In the genomic region with DNA sequence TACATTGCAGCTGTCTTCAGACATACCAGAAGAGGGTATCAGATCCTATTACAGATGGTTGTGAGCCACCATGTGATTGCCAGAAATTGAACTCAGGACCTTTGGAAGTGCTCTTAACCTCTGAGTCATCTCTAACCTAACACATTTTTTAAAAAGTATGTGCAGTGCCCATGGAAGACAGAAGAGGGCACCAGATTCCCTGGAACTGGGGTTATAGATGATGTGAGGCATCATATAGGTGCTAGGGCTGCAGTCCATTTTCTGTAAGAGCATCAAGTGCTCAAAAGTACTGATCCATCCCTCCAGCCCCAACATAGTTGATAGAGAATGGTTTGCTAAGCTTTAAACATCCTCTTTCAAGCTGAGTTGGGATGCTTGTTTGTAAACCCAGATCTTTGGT, we compare ENCODE assay signal across 8 mouse cellular contexts. TPM values are rescaled to one million over a fixed set of nuclear protein-coding genes. Genes with fewer than 3 reads are reported as not detected.
A peak's percentile ranks its signal among the peaks of the same experiment; 100 is the strongest.
DNase-seq lines count a peak whose midpoint lies in the region; ATAC-seq and TF ChIP-seq lines count a peak whose summit lies in the region.

No protein-coding gene starts in this region.

- H3K27me3 ChIP-seq in cerebellum, adult 2 months (ENCODE audit: control insufficient read depth, insufficient read depth, low read length): no peaks in the 10 kb centered on the region
- no peaks in the 10 kb centered on the region for H3K27me3 ChIP-seq in neural tube, embryonic 15.5 days (replicated peaks)
- no peaks in the 10 kb centered on the region for H3K27me3 ChIP-seq in lung, postnatal 0 days (replicated peaks; ENCODE audit: insufficient read depth, low read length)

- no peaks in the 10 kb centered on the region for H3K4me1 ChIP-seq in cerebellum, adult 2 months (ENCODE audit: control insufficient read depth, insufficient read depth, low read length)
- peaks cover 16% of the 10 kb centered on the region for H3K4me1 ChIP-seq in neural tube, embryonic 15.5 days
- H3K4me1 ChIP-seq in lung, postnatal 0 days (ENCODE audit: insufficient read depth, low read depth, low read length): peaks cover 6% of the 10 kb centered on the region; the same call in 1 of the 2 replicates

- H3K9ac ChIP-seq in neural tube, embryonic 15.5 days (replicated peaks): no peak overlapping the region
- no peak overlapping the region for H3K9ac ChIP-seq in lung, postnatal 0 days (replicated peaks; ENCODE audit: low read depth)

- H3K36me3 ChIP-seq in neural tube, embryonic 15.5 days: no peaks in the 10 kb centered on the region
- H3K36me3 ChIP-seq in lung, postnatal 0 days (ENCODE audit: insufficient read depth, low read length): no peaks in the 10 kb centered on the region

- TF ChIP-seq POLR2A in cerebellum, adult 2 months (IDR thresholded peaks at IDR 0.05; ENCODE audit: borderline replicate concordance, insufficient read depth, low read length): no peak

- TF ChIP-seq EP300 in lung, postnatal 0 days (IDR thresholded peaks at IDR 0.05): no peak

- no peak overlapping the region for H3K4me3 ChIP-seq in cerebellum, adult 2 months (replicated peaks; ENCODE audit: insufficient read depth, low read depth, low read length)
- no peak overlapping the region for H3K4me3 ChIP-seq in neural tube, embryonic 15.5 days (replicated peaks)
- H3K4me3 ChIP-seq in lung, postnatal 0 days (ENCODE audit: low read depth, low read length): no peak overlapping the region

- no peaks in the 10 kb centered on the region for H3K9me3 ChIP-seq in neural tube, embryonic 15.5 days (replicated peaks)
- H3K9me3 ChIP-seq in lung, postnatal 0 days (ENCODE audit: low read length): no peaks in the 10 kb centered on the region

- intact Hi-C loops in left cerebral cortex, postnatal 4 days (cut with DNase I): no loop called here

- no peak for ATAC-seq in neural tube, embryonic 15.5 days (ENCODE audit: low FRiP score)
- ATAC-seq in erythroblast, adult 5-6 weeks (replicated peaks; ENCODE audit: low FRiP score, poor library complexity, severe bottlenecking): peak; percentile 57
- no peak for ATAC-seq in lung, postnatal 0 days

- no peak overlapping the region for H3K4me2 ChIP-seq in neural tube, embryonic 15.5 days
- H3K4me2 ChIP-seq in lung, postnatal 0 days (replicated peaks; ENCODE audit: low read depth, low read length): no peak overlapping the region

- DNase-seq in cerebellum, adult 2 months: no peak
- DNase-seq in cerebellum, adult 11-12 months: no peak
- DNase-seq in neural tube, embryonic 10.5 days (ENCODE audit: extremely low spot score, low spot score): peak; percentile 27
- DNase-seq in lung, postnatal 0 days (ENCODE audit: low spot score): peak; percentile 70
- DNase-seq in thymus, postnatal 10 days (ENCODE audit: low spot score in 2 of 2): peak; percentile 36 to 52
- no peak for DNase-seq in left cerebral cortex, postnatal 4 days

- no peak overlapping the region for H3K27ac ChIP-seq in cerebellum, adult 2 months (ENCODE audit: insufficient read depth, low read length)
- H3K27ac ChIP-seq in neural tube, embryonic 15.5 days (replicated peaks): no peak overlapping the region
- H3K27ac ChIP-seq in lung, postnatal 0 days (ENCODE audit: low read length): no peak overlapping the region

- TF ChIP-seq CTCF in cerebellum, adult 2 months (IDR thresholded peaks at IDR 0.05; ENCODE audit: borderline replicate concordance, insufficient read depth, low read depth, low read length): peak; percentile 43; the same call in 1 of the 2 replicates
- TF ChIP-seq CTCF in lung, postnatal 0 days (IDR thresholded peaks at IDR 0.05): peak; percentile 77

RNA-seq across cellular contexts. Expression of a gene that starts 3.0 kb away (rescaled TPM):
- polyA plus RNA-seq in cerebellum, adult 2 months (2012; rRNA removed): 6.6 and 6.9 TPM in 2 replicates
- polyA plus RNA-seq in neural tube, embryonic 15.5 days (2015; fragmentation: Nextera tagmentation; extraction: Ambion mirVana): 12.2 and 12.8 TPM in 2 replicates
- 0.96 and 1.0 TPM in 2 replicates for total RNA-seq in erythroblast, adult 5-6 weeks (2015; ENCODE audit: low replicate concordance)
- total RNA-seq in erythroblast, adult 5-6 weeks (2017; ENCODE audit: low replicate concordance): 1.3 and 2.9 TPM in 2 replicates
- polyA plus RNA-seq in lung, postnatal 0 days (2015; fragmentation: Nextera tagmentation; extraction: Ambion mirVana): 6.6 and 7.6 TPM in 2 replicates
- total RNA-seq in left cerebral cortex, postnatal 4 days (2021): 1 to 10 TPM; 4.7 to 5.0 TPM

RNA-seq across cellular contexts. Expression of a gene that starts 4.0 kb away (rescaled TPM):
- 10.7 and 11.2 TPM in 2 replicates for polyA plus RNA-seq in cerebellum, adult 2 months (2012; rRNA removed)
- polyA plus RNA-seq in neural tube, embryonic 15.5 days (2015; fragmentation: Nextera tagmentation; extraction: Ambion mirVana): 15.6 and 20.5 TPM in 2 replicates
- total RNA-seq in erythroblast, adult 5-6 weeks (2015; ENCODE audit: low replicate concordance): 14.2 and 16.7 TPM in 2 replicates
- 12.1 and 13.4 TPM in 2 replicates for total RNA-seq in erythroblast, adult 5-6 weeks (2017; ENCODE audit: low replicate concordance)
- polyA plus RNA-seq in lung, postnatal 0 days (2015; fragmentation: Nextera tagmentation; extraction: Ambion mirVana): 23.5 and 24.0 TPM in 2 replicates
- 10 to 100 TPM; 12.6 to 13.8 TPM for total RNA-seq in left cerebral cortex, postnatal 4 days (2021)

RNA-seq across cellular contexts. Expression of a gene that starts 31.7 kb away (rescaled TPM):
- 15.2 and 17.4 TPM in 2 replicates for polyA plus RNA-seq in cerebellum, adult 2 months (2012; rRNA removed)
- 16.3 and 17.6 TPM in 2 replicates for polyA plus RNA-seq in neural tube, embryonic 15.5 days (2015; fragmentation: Nextera tagmentation; extraction: Ambion mirVana)
- 9.2 and 10.2 TPM in 2 replicates for total RNA-seq in erythroblast, adult 5-6 weeks (2015; ENCODE audit: low replicate concordance)
- 10.5 and 11.4 TPM in 2 replicates for total RNA-seq in erythroblast, adult 5-6 weeks (2017; ENCODE audit: low replicate concordance)
- 5.8 TPM in 2 replicates for polyA plus RNA-seq in lung, postnatal 0 days (2015; fragmentation: Nextera tagmentation; extraction: Ambion mirVana)
- 10 to 100 TPM; 37.5 to 40.7 TPM for total RNA-seq in left cerebral cortex, postnatal 4 days (2021)

RNA-seq across cellular contexts. Expression of a gene that starts 57.1 kb away (rescaled TPM):
- 0.51 and 0.84 TPM in 2 replicates for polyA plus RNA-seq in cerebellum, adult 2 months (2012; rRNA removed)
- polyA plus RNA-seq in neural tube, embryonic 15.5 days (2015; fragmentation: Nextera tagmentation; extraction: Ambion mirVana): 1.6 and 2.2 TPM in 2 replicates
- total RNA-seq in erythroblast, adult 5-6 weeks (2015; ENCODE audit: low replicate concordance): 0.96 and 2.1 TPM in 2 replicates
- 2.6 and 3.6 TPM in 2 replicates for total RNA-seq in erythroblast, adult 5-6 weeks (2017; ENCODE audit: low replicate concordance)
- 0.36 TPM in 2 replicates for polyA plus RNA-seq in lung, postnatal 0 days (2015; fragmentation: Nextera tagmentation; extraction: Ambion mirVana)
- total RNA-seq in left cerebral cortex, postnatal 4 days (2021): 1 to 10 TPM; 1.3 to 2.7 TPM

Comparison
In these comparisons a context has a peak if more than half of its experiments do, and no peak if none do; other contexts are left out.
1. DNase-seq: peak in neural tube, embryonic 10.5 days (single experiment), lung, postnatal 0 days (single experiment) and thymus, postnatal 10 days (2 of 2); none in cerebellum, adult 2 months (0 of 2), cerebellum, adult 11-12 months (single experiment) and left cerebral cortex, postnatal 4 days (single experiment).